Mouse (Mus musculus) urinary bladder, postnatal 14 days (tissue): ENCODE data around the gene Lrpprc.

Experiments
- DNase-seq: peaks from one replicate; pipeline ENCODE4 v3.0.0; 2021; ENCODE audit warnings: low spot score

Gene Lrpprc

DNA sequence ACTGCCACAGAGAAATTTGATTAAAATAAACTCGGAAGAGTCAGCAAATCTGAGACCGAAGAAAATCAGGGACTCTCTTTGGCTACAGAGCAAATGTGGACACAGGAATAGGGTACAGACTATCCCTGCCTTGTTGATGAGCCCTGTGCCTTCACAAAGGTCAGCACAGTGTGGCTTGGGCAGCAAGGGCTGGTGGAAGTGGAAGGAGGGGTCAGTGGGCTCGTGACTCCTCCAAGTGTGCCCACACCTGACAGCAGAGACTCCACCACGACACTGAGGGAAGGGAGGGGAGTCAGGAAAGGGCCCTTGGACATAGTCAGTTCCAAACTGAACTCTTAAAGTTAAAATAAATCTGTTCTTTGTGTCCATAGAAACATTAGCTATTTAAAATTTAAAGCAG lies 75.7 kb downstream of the Lrpprc start:
- no peak for DNase-seq

GRCm38 (mm10) chr17:84713563-84714164 lies 76.9 kb downstream of the Lrpprc start:
- DNase-seq = no peak

DNA sequence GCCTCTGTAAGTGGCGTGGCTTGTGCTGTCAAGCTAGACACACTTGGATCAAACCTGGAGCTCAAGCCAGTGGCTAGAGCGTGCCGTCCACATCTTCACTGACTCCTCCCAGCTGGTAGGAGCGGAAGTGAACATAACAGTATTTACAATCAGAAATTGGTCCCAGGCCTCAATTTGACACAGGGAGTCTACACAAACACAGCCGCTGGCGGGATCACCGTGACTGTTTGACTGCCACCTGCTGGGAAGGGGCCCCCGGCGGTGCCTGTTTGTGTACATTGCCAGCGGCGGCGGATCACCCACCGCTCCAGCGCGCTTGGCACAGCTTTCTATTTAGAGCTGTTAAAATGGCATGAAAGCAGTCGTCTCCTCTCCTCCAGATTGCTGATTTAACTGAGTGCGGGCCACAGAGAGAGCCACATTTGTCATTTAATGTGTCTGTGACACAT lies 81.2 kb downstream of the Lrpprc start:
- peak; percentile 10 for DNase-seq

- DNase-seq = no peak
Observed at GRCm38 (mm10) chr17:84708818-84709217, 81.8 kb downstream of the Lrpprc start.

- no peak for DNase-seq
Observed at GRCm38 (mm10) chr17:84707407-84707806, 83.2 kb downstream of the Lrpprc start.

GRCm38 (mm10) chr17:84698727-84699126 lies 91.9 kb downstream of the Lrpprc start:
- peak; percentile 51 for DNase-seq

DNA sequence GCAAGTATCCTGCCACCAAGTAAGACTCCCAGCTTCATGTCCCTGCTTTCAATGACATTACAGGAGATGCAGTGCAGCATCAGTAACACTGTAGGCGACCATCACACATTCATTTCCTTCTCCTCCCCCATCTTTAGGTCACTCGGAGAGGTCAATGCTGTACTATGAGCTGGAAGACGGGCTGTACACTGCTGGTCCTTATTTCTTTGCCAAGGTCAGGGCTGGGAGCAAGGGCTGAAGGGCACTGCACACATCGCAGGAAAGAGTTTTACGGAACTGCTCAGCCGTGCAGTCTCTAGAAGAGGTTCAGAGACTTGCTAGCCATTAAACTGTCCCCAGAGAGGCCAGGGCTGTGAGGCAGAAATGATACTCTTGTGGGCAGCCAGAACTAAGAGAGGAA lies 94.1 kb downstream of the Lrpprc start:
- no peak for DNase-seq

- DNase-seq = no peak
Observed at GRCm38 (mm10) chr17:84693741-84694140, 96.8 kb downstream of the Lrpprc start.

- no peak for DNase-seq
Observed at GRCm38 (mm10) chr17:84690111-84690510, 100.5 kb downstream of the Lrpprc start.

DNA sequence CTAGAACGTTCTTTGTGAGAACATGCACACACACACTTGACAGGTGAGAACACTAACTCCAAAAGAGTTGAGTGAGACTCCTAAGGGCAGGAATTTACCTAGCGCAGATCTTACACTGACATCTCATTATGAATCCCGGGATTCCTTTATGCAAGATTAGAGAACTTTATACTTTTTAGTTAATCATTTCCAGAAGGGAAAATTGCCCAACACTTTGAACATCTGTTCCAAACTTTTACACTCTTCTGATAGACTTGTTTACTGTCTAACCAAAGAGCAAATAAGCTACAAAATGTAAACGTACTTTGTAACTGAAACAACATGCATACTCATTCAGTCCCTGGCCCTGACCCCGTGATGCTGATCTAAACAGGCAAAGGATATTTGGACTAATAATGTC lies 101.3 kb downstream of the Lrpprc start:
- no peak for DNase-seq

- DNase-seq = no peak
Observed at GRCm38 (mm10) chr17:84688834-84689233, 101.8 kb downstream of the Lrpprc start.

DNA sequence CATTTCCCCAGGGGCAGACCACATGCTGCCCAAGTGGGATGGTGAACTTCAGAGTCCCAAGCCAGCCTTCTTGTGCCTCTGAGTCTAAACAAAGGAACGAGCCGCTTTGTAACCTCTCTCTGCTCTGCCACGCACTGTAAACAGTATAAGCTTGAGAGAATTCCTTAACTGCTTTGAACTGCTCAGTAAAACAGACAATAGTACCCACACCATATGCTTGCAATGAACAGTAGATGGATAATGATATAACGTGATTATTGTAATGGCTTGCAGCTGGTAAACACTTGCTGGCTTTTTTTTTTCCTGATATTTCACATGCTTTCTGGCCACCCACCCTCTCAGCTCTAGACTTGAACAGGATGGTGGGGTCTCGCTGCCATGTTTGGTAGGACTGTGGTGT lies 102.6 kb downstream of the Lrpprc start:
- no peak for DNase-seq

GRCm38 (mm10) chr17:84685286-84685685 lies 105.3 kb downstream of the Lrpprc start:
- no peak for DNase-seq

GRCm38 (mm10) chr17:84684284-84684683 lies 106.3 kb downstream of the Lrpprc start:
- no peak for DNase-seq

DNA sequence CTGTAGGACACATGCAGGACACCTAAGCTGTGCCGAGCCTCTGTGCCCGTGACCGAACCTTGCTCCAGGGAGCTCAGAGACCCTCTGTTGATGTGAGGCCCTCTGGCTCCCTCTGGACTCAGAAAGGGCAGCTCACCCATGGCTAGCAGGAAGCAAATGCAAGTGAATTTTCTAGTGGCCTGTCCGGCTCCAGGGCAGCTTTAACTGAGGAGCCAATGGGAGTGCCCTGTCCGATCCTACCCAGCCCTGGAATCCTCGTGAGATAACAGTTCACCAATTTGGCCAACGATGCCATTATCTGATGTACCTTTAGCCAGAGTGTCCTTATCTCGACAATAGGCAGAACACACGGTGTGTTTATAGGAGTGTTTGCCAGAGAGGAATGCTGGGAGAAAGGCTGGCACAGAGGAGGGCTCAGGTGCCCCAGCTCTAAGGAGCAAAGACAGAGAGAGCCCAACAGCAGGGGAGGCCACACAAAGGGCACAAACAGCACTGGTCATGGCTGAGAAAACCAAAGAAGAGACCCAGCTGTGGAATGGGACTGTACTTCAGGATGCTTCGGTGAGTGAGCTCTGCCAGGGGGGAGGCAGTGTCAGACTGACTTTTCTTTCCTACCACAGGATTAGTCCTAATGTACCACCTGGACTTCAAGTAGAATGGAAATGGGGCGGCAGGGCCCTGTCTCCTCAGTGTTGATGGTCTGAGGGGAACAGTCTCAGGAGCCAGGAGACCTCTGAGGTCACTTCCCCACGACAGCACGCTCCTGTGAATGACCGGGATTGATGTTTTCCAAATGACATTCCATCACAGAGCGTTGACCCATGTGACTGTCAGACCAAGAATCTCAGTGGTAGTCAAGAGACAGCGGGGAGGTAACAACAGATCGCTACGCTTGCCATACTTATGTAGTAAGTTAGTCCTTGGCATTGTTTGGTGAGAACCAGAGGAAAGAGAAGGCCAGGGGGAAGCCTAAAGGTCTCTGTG lies 107.6 kb downstream of the Lrpprc start, which contains the start of gene Abcg5:
Abcg5 (minus strand) TSS at position 278 of the 984 bp plus-strand sequence.
- no peak for DNase-seq

- no peak for DNase-seq
Observed at GRCm38 (mm10) chr17:84681670-84682069, 108.9 kb downstream of the Lrpprc start.

- no peak for DNase-seq
Observed at GRCm38 (mm10) chr17:84677595-84677994, 113.0 kb downstream of the Lrpprc start.

DNA sequence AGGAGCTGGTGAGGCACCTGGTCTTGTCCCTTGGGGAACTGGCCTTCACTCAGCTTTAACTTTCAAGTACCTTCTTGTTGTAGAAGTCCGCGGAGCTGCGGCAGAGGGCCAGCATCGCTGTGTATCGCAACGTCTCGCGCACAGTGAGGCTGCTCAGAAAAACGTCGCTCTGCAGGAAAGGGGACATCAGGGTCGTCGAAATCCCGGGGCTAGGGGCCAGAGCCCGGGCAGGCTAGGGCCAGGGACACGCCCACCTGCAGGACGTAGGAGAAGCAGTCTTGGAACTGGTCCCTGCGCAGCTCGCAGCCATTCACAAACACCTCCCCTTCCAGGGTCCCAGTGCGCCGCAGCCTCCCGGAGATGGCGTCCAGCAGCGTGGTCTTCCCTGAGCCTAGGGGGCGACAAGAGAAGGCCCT lies 114.6 kb downstream of the Lrpprc start, which contains the start of gene Abcg8:
Abcg8 (plus strand) TSS at position 352 of the 416 bp plus-strand sequence.
- DNase-seq = no peak

- DNase-seq = no peak
Observed at GRCm38 (mm10) chr17:84675204-84675603, 115.4 kb downstream of the Lrpprc start.

DNA sequence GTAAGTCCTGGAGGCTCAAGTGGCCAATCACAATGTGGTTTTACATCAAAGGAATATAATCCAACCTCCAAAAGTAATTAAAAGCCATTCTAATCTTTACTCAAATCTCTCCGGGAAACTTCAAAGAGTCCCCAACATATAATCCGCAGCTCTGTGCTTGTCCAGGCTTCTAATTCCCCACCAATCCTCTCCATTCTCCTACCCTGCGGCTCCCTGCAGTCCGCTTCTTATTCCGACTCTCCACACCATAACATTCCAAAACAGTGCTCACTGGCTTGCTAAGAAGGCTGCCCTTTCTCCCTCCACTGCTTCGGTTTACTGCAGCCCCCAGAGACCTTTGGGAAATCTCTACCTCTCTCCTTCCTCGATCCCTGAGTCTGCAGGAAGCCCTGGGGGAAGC lies 116.5 kb downstream of the Lrpprc start:
- no peak for DNase-seq

GRCm38 (mm10) chr17:84672376-84673369 lies 117.9 kb downstream of the Lrpprc start:
- DNase-seq = no peak

DNA sequence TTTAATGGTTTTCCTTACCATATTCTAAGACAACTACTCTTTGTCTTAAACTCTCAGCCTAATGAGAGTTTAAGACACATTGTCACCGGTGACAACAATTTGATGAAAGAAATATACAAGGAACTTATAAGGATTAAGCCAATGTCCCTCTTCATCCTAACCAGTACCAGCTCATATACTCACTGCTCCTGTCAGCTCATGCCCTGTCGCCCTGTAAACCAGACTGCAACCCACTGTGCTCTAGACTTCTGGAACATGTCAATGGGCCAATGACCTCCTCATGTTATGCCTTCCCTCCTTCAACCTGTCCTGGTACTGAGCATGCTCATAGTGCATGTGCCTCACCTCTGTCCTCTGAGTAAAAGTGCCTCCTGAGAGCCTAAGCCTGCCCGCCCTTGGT lies 122.7 kb downstream of the Lrpprc start:
- DNase-seq = no peak
